Mouse (Mus musculus) heart, adult 10 weeks (tissue): ENCODE results near the gene Icam4. TPM values are rescaled to one million over a fixed set of nuclear protein-coding genes. Genes with fewer than 3 reads are reported as not detected.

Experiments
- polyA plus RNA-seq: library from polyadenylated mRNA; stranded (reverse); fragments of 350-450 nt; fragmentation: Illumina TruSeq; extraction: RNeasy Lipid Tissue Mini Kit (QIAGEN cat#74804); gene quantifications from one replicate; pipeline ENCODE4 v1.2.3, GENCODE M21; 2014; ENCODE audit warnings: low read depth, low replicate concordance

The Icam4 gene
- polyA plus RNA-seq = 1.3 TPM

DNA sequence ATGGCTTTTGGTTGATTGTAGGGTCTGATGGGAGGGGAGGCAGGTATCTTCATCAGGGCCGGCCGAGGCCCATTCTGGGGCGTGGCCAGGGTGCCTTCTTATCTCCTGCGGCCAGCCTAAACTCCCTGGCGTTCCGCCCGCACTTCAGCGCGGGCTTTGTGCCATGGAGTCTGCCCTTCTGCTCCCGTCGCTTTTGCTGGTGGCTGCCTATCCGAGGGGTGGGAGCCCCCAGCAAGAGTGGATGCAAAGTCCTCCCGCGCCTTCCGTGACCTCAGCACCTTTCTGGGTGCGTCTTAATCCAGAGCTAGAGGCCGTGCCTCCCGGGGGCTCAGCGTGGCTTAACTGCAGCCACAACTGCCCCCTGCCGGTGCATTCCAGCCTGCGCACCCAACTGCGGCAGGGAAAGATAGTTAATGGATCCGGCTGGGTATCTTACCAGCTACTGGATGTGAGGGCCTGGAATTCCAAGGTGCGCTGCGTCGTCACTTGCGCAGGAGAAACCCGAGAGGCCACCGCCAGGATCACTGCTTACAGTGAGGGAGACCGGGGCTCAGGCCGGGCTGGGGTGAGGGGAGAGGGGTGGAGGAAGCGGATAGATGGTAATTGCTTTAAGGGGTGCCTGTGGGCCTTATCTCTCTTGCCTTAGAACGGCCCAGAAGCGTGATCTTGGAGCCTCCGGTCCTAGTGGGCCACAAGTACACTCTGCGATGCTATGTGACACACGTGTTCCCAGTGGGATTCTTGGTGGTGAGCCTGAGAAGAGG, at the start of gene Icam4:
Gene Icam4, plus strand, starts transcription at position 83 of the 764 bp plus-strand sequence.

DNA sequence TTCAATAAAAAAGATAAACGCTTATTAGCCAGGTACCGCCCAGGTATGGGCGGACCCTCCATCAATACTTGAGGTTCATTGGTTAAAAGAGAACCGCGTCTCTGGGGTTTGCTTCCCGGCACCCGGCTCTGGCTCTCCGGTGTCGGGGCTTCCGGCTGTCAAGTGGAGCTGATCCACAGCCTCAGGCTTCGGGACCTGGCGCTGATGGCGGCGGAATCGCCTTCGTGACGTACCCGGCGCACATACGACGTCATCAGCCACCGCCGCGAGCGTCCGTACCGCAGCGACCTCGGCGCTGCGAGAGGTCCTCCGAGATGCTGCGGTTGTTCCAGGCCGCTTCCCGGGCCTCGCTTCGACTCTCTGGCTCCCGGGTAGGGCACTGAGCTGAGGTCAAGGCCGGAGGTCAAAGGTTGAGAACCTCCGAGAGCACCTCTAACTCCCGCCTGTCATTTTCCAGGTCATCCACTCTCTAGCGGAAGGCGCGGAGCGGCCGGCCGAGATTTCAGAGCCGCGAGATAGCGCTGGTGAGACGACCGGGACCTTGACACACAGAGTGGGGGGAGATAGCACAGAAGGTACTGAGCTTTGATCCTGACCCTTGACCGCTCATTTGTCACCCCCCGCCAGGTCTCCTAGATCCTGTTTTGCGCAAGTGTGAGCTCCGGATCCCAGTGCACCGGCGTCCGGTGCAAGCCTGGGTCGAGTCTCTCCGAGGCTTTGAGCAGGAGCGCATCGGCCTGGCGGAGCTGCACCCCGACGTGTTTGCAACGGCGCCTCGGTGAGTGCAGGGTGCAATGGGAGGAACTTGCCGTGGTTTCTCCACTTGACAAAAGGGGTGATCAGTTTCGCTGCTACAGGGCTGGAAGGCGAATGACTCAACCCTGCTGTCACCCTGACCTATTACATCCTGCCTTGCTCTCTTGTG, 26.3 kb upstream of the Icam4 start, which contains the start of gene Mrpl4:
Gene Mrpl4, plus strand, starts transcription at position 112 of the 925 bp plus-strand sequence.

DNA sequence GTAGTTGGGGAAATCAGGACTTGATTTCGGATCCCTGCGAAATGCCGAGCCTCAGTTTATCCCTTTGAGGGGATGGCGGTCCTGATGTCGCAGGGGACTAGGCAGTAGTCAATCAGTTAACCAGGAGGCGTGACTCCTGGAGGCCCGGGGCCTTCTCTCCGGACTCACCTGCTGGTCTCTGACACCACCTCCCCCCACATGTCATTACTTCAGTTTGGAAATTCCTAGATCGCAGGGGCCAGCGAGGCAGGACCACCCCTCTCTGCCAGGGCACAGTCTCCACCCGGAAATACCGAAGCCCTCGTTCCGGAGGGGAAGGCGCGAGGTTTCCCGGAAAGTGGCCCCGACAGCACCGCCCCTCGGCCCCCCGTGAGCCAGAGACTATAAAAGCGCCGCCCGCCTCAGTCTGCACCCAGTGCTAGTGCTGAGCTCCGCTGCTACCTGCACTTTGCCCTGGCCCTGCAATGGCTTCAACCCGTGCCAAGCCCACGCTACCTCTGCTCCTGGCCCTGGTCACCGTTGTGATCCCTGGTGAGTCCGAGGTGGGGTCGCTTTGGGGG, 13.5 kb upstream of the Icam4 start, which contains the start of gene Icam1:
Gene Icam1, plus strand, starts transcription at position 415 of the 560 bp plus-strand sequence.

DNA sequence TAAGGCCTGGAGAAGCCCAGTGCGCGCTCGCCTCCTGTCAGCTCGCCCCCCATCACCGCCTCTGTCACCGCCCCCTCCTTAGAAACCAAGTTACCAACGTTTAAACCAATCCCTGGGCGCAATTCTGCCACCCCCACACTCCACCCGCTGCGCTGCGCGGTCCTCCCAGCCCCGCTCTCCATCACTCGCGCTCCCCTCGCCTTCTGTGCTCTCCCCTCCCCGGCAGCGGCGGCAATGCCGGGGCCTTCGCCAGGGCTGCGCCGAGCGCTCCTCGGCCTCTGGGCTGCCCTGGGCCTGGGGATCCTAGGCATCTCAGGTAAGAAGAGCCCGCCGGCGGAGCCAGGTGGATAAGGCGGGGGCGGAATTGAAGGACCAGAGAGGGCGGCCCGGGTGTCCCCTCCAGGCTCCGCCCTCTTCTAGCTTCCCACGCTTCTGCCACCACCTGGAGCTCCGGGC, 2.8 kb downstream of the Icam4 start, which contains the start of gene Icam5:
Gene Icam5, plus strand, starts transcription at position 178 of the 456 bp plus-strand sequence.

DNA sequence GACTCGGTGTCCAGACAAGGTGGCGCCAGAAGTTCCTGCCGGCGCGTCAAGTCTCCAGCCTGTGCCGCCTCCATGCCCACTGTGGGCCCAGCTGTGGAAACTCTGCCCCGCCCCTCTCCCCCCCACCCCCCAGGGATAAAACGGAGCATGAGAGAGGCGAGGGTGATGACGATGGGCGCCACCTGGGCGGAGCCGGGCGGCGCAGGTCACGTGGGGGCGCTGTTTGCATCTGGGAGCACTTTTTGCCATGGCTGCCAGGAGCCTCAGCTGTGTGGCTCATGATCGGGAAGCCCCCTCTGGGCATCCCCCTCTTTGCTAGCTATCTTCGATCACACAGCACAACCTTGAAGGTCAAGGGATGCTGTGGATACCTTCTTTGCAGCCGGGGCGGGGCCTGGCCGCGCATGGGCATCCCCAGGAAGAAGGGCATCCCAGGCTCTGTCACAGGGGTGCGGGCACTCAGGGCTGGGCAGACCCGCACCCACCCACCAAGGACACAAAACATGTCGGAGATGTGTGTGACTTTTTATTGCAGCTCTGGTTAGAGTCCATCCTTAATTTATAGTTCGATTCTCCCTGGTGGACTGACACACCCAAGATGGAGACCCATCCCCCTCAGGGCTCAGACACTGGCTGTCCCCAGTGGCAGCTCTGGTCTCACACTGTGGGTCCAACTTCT, 38.0 kb downstream of the Icam4 start, which contains the start of gene Zglp1:
Gene Zglp1, minus strand, starts transcription at position 88 of the 679 bp plus-strand sequence.

DNA sequence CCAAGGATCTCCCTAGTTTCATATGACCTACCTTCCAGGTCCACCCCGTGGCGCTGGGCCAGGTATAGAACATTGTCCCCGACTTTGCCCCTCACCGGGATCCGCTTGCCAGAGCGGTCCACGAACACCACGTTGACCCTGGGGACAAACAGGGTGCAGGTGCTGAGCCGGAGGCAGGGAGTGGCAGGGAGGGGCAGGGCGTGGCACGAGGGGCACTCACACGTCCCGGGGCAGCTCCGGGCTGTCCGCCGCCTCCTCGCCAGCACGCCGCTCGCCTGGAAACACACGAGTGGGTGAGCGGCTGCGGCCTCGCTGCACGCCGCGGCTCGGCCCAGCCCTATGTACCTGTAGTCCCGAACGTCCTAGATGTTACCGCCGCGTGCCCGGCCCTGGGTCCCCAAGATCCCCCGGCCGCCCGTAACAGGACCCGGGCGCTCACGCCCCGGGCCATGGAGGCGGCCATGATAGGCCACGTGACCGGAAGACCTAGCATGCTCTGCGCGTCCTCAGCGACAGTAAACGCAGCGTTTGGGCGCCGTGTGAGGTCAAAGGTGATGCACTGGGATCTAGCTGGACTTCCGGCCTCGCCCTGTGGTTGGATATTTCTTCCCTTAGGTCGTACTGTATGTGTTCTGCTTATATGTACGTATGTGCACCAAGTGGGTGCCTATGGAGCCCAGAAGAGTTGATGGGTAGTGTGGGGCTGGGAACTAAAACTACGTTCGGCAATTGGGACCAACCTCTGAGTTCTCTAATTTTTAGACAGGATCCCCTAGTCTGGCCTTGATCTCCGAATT, 44.1 kb downstream of the Icam4 start, which contains the start of the genes Gm49373 and Fdx1l:
Gene Gm49373, minus strand, starts transcription at position 53 of the 797 bp plus-strand sequence.
Gene Fdx1l, minus strand, starts transcription at position 571 of the 797 bp plus-strand sequence.

Other genes starting within 250 kb of the Icam4 start
- gene Col5a3, start 214.3 kb upstream of the Icam4 start, polyA plus RNA-seq = 14.5 TPM
- gene Rdh8, start 210.9 kb upstream of the Icam4 start, polyA plus RNA-seq = not detected
- 11.0 TPM for gene A230050P20Rik, start 160.7 kb upstream of the Icam4 start, polyA plus RNA-seq
- gene Angptl6, start 149.6 kb upstream of the Icam4 start, polyA plus RNA-seq = 3.9 TPM
- gene Ppan, start 141.2 kb upstream of the Icam4 start, polyA plus RNA-seq = 11.1 TPM
- gene Eif3g, start 130.8 kb upstream of the Icam4 start, polyA plus RNA-seq = 113 TPM
- gene Dnmt1, start 69.5 kb upstream of the Icam4 start, polyA plus RNA-seq = 9.2 TPM
- 2.7 TPM for gene S1pr2, start 52.6 kb upstream of the Icam4 start, polyA plus RNA-seq
- gene Mrpl4, start 26.6 kb upstream of the Icam4 start, polyA plus RNA-seq = 123 TPM
- gene Icam1, start 13.4 kb upstream of the Icam4 start, polyA plus RNA-seq = 12.4 TPM
- gene Icam5, start 2.7 kb downstream of the Icam4 start, polyA plus RNA-seq = not detected
- not detected for gene Zglp1, start 37.7 kb downstream of the Icam4 start, polyA plus RNA-seq
- gene Gm49373, start 43.7 kb downstream of the Icam4 start, polyA plus RNA-seq = 0.42 TPM
- 47.3 TPM for gene Fdx1l, start 44.2 kb downstream of the Icam4 start, polyA plus RNA-seq
- 0.97 TPM for gene Gm38431, start 62.6 kb downstream of the Icam4 start, polyA plus RNA-seq
- gene Raver1, start 62.6 kb downstream of the Icam4 start, polyA plus RNA-seq = 23.3 TPM
- gene Tyk2, start 101.9 kb downstream of the Icam4 start, polyA plus RNA-seq = 11.4 TPM
- gene Cdc37, start 120.6 kb downstream of the Icam4 start, polyA plus RNA-seq = 166 TPM
- 46.1 TPM for gene Pde4a, start 136.3 kb downstream of the Icam4 start, polyA plus RNA-seq
- 35.8 TPM for gene Keap1, start 210.0 kb downstream of the Icam4 start, polyA plus RNA-seq
- gene S1pr5, start 219.1 kb downstream of the Icam4 start, polyA plus RNA-seq = 0.97 TPM
- 51.7 TPM for gene Atg4d, start 235.9 kb downstream of the Icam4 start, polyA plus RNA-seq